Mouse (Mus musculus) midbrain, embryonic 16.5 days (tissue): ENCODE measurements around the gene Paip2b. TPM values are rescaled to one million over a fixed set of nuclear protein-coding genes. Genes with fewer than 3 reads are reported as not detected.

Experiments used
- ATAC-seq: fragments of 200-750 bp; cut with Nextera tagmentation; 2 replicates; pipeline ENCODE4 v1.8.0; 2017; ENCODE audit warnings: moderate TSS enrichment
- H3K27ac ChIP-seq: fragments of 300-500 bp; sonication (generic); 2 replicates; pipeline ENCODE4 v1.5.1; 2014; ENCODE audit warnings: mild to moderate bottlenecking, low read length, mixed read lengths
- H3K27me3 ChIP-seq: fragments of 300-500 bp; sonication (generic); 2 replicates; pipeline ENCODE4 v1.6.1; 2014; ENCODE audit warnings: low read depth, low read length, mixed read lengths; ENCODE audit not compliant: control insufficient read depth, insufficient read depth
- H3K36me3 ChIP-seq: fragments of 300-500 bp; sonication (generic); 2 replicates; pipeline ENCODE4 v1.6.1; 2014; ENCODE audit warnings: mild to moderate bottlenecking, low read length, moderate library complexity, mixed read lengths; ENCODE audit not compliant: control insufficient read depth, insufficient read depth
- H3K4me1 ChIP-seq: fragments of 300-500 bp; sonication (generic); 2 replicates; pipeline ENCODE4 v1.6.1; 2014; ENCODE audit warnings: mild to moderate bottlenecking, low read length, mixed read lengths; ENCODE audit not compliant: control insufficient read depth, insufficient read depth
- H3K4me2 ChIP-seq: fragments of 300-500 bp; sonication (generic); 2 replicates; pipeline ENCODE4 v1.6.1; 2014; ENCODE audit warnings: mild to moderate bottlenecking, low read length, mixed read lengths
- H3K4me3 ChIP-seq: fragments of 300-500 bp; sonication (generic); 2 replicates; pipeline ENCODE4 v1.5.1; 2014; ENCODE audit warnings: low read depth, mild to moderate bottlenecking, low read length, moderate library complexity, mixed read lengths
- H3K9ac ChIP-seq: fragments of 300-500 bp; sonication (generic); 2 replicates; pipeline ENCODE4 v1.6.1; 2014; ENCODE audit warnings: low read depth, low read length, mixed read lengths
- H3K9me3 ChIP-seq: fragments of 300-500 bp; sonication (generic); replicated peaks from 2 replicates; pipeline ENCODE4 v1.6.1; 2014; ENCODE audit warnings: mild to moderate bottlenecking, low read length, mixed read lengths; ENCODE audit not compliant: control insufficient read depth, poor library complexity, severe bottlenecking
- WGBS: fragments of 180-500 bp; shearing (Covaris S2); extraction: QIAGEN DNeasy Blood & Tissue Kit; methylation state at CpG from one replicate; pipeline ENCODE4 v1.1.7; 2014; 5-methylcytosine and 5-hydroxymethylcytosine counted together
- polyA plus RNA-seq: library from polyadenylated mRNA; unstranded; fragments of >200 nt; fragmentation: Nextera tagmentation; extraction: Ambion mirVana; gene quantifications from 2 replicates; pipeline ENCODE4 v1.2.1, GENCODE M21; 2015

Paip2b gene
- polyA plus RNA-seq, 1 experiment from 2014 or later, result 29.7 TPM

DNA sequence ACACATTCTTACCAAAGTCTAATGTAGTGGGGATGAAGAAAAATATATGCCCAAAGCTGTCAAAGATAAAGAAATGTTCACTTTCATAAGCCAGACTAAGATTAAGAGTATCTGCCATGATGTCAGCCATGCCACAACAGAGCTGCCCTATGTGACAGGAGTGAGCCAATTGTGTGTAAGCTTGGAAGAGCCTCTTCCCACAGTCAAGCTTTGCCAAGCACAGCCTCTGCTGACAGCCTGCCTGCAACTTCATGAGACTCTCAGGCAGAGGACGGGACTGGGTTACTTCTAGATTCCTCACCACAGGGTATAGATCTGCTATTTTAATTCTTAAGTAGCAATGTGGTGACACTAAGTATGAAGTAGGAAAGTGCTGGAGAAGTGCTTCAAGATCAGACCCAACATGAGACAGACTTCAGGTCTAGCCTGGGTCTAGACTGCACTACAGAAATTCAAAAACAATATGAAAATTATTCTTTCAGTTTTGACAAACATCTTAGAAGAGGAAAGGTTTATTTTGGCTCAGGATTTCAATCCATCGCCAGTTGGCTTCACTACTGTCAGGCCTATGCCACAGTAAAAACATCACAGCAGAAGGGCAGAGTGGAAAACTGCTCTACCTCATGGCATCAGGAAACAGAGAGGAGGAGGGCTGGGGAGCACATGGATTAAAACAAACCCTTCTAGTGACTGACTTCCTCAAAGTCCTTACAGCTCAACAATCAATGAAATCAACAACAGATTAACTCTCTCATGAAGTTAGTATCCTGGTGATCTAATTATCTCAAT is 10.6 kb downstream of the Paip2b start:
- 79% methylated on average over 2 of the region's 2 CpGs for WGBS
- H3K9me3 ChIP-seq, result no peaks in the 10 kb centered on the region
- no peak overlapping the region for H3K4me3 ChIP-seq
- H3K36me3 ChIP-seq, result no peaks in the 10 kb centered on the region
- no peak overlapping the region for H3K27ac ChIP-seq
- no peak for ATAC-seq
- H3K27me3 ChIP-seq, result no peaks in the 10 kb centered on the region
- 0 out of 2 replicates have a peak, but pooled peaks cover 4% of the 10 kb centered on the region for H3K4me1 ChIP-seq
- H3K9ac ChIP-seq, result no peak overlapping the region
- H3K4me2 ChIP-seq, result no peak overlapping the region

DNA sequence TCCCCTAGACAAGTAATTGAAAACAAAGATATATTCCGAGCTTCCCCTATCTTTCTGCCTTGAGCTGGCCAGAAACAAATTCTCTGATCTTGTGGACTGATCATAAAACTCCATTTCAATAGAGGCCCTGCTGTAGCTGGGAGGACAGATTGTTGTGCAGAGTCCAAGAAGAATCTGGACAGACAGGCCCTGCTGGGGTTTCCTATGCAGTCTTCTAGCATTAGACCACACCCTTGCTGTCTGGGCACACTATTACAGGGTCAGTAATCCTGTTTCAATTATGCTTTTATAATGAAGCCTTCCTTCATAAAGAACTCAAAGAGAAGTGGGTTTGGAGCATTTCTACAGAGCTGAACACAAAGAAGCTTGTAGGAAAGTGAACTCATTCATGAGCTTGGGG is 12.5 kb downstream of the Paip2b start:
- Histone ChIP-seq H3K4me2 (no peak overlapping the region), H3K36me3 (peaks cover 1% of the 10 kb centered on the region; the same call in 1 of the 2 replicates), H3K9ac (no peak overlapping the region), H3K9me3 (no peaks in the 10 kb centered on the region), H3K27me3 (no peaks in the 10 kb centered on the region), H3K27ac (no peak overlapping the region), H3K4me1 (0 out of 2 replicates have a peak, but pooled peaks cover 4% of the 10 kb centered on the region), H3K4me3 (no peak overlapping the region)
- WGBS, result 72% methylated on average over 1 of the region's 1 CpGs
- ATAC-seq, result no peak

DNA sequence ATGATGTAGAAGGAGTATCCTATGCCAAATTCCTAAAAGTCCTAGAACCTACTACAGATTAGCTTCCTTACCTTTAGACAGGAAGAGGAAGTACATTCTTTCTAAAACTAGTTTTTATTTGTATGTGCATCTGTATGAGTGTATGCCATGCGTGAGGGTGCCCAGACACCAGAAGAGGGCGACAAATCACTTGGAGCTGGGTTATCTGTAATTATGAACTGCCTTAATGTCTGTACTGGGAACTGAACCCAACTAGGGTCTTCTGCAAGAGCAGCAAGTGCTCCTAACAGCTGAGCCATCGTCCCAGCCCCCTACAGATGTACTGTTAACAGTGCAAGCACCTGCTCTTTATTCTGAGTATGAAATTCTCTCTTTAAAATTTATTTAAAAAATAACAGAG is 15.7 kb downstream of the Paip2b start:
- Histone ChIP-seq H3K4me2 (no peak overlapping the region), H3K27me3 (no peaks in the 10 kb centered on the region), H3K9me3 (no peaks in the 10 kb centered on the region), H3K4me1 (no peaks in the 10 kb centered on the region), H3K27ac (no peak overlapping the region), H3K4me3 (no peak overlapping the region), H3K9ac (no peak overlapping the region), H3K36me3 (peaks cover 10% of the 10 kb centered on the region)
- ATAC-seq, result no peak
- WGBS, result 97% methylated on average over 3 of the region's 3 CpGs

DNA sequence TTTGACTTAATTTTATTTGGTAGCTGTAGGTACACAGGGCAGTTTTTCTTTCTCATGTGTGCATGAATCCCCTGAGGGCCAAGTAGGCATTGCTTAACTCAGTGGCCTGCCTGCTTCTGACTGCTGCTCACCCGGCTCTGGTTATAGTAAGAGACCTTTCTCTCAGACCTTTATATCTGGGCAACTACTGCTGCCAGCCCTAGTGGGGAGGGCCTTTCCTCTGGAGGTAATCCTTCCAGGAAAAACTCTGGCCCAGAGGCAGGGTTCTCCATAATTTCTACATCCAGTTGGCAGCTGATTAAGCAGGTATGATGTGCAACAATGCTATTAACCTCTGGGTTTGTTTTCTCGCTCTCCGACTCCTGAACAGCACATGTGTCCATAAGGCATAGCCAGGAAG is 28.7 kb downstream of the Paip2b start:
- H3K9ac ChIP-seq, result no peak overlapping the region
- no peaks in the 10 kb centered on the region for H3K4me1 ChIP-seq
- H3K9me3 ChIP-seq, result no peaks in the 10 kb centered on the region
- ATAC-seq, result no peak
- no peak overlapping the region for H3K4me2 ChIP-seq
- no peak overlapping the region for H3K27ac ChIP-seq
- peaks cover 14% of the 10 kb centered on the region; the same call in 1 of the 2 replicates for H3K36me3 ChIP-seq
- H3K4me3 ChIP-seq, result no peak overlapping the region
- no peaks in the 10 kb centered on the region for H3K27me3 ChIP-seq
- WGBS, result 95% methylated on average over 3 of the region's 3 CpGs

DNA sequence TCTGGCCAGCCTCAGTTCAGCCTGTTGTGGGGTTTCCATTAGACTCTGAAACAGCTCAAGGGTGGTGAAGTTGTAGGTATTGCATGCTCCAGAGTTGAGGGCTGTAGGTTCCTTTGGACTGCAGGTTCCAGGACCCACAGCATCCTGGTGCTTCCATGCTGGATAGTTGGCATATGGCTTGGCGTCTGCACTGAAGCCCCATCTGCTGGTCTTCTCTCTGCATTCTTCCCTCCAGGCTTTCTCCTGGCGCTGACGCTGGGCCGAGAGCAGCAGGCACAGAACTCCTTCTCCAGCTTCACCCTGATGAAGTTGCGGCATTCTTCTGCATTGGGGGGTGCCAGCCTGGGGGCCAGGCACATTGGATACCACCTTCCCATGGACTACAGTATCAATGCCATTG is 29.5 kb downstream of the Paip2b start:
- H3K9ac ChIP-seq, result no peak overlapping the region
- peaks cover 14% of the 10 kb centered on the region; the same call in 1 of the 2 replicates for H3K36me3 ChIP-seq
- no peak overlapping the region for H3K4me2 ChIP-seq
- no peaks in the 10 kb centered on the region for H3K4me1 ChIP-seq
- WGBS, result 98% methylated on average over 5 of the region's 5 CpGs
- no peaks in the 10 kb centered on the region for H3K9me3 ChIP-seq
- ATAC-seq, result no peak
- H3K27ac ChIP-seq, result no peak overlapping the region
- H3K27me3 ChIP-seq, result no peaks in the 10 kb centered on the region
- no peak overlapping the region for H3K4me3 ChIP-seq

DNA sequence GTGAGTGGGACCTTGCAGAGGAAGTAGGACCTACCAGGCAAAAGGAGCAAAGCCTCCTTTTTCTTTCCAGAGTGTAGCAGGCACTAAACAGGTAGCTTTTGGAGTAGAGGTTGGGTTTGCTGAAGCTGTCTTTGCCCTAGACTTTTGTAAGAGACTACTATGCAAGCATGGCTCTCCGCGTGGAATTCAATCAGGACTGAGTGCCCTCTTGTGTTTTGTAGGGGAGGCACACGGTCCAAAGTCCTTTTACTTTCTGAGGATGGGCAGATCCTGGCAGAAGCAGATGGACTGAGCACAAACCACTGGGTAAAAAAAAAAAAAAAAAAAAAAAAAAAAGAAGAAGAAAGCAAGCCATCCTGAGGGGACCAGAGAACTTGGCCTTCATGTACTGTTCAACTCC is 34.9 kb downstream of the Paip2b start:
- WGBS, result 56% methylated on average over 3 of the region's 3 CpGs
- Histone ChIP-seq H3K9ac (no peak overlapping the region), H3K9me3 (no peaks in the 10 kb centered on the region), H3K4me1 (peaks cover 9% of the 10 kb centered on the region), H3K4me2 (no peak overlapping the region), H3K27me3 (no peaks in the 10 kb centered on the region), H3K27ac (no peak overlapping the region), H3K4me3 (no peak overlapping the region), H3K36me3 (peaks cover 6% of the 10 kb centered on the region; the same call in 1 of the 2 replicates)
- ATAC-seq, result no peak

DNA sequence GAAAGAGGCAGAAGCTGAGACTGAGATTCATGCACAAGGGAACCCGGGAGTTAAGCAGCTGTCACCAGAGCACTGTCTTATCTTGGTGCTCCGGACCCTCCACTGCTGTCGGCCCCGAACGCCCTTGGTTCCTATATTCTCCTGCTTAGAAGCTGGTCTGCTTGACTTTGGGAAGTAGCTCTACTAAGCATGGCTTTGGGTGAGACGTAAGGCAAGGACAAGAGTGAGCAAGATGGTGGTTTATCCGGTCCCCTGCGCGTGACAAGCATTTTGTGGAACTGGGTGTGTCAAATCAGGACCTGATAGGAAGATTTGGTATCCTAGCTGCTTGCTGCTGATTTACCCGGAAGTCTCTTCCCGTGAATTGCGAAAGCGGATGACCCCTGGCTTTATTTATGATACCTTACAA is 36.0 kb downstream of the Paip2b start:
- peak; percentile 46 for ATAC-seq
- Histone ChIP-seq H3K27ac (peak overlapping the region; percentile 98), H3K9me3 (no peaks in the 10 kb centered on the region), H3K4me3 (peak overlapping the region; percentile 87), H3K9ac (peak overlapping the region; percentile 93), H3K36me3 (no peaks in the 10 kb centered on the region; the same call in 1 of the 2 replicates), H3K4me2 (peak overlapping the region; percentile 84), H3K4me1 (peaks cover 9% of the 10 kb centered on the region), H3K27me3 (no peaks in the 10 kb centered on the region)
- WGBS, result 9% methylated on average over 13 of the region's 13 CpGs

DNA sequence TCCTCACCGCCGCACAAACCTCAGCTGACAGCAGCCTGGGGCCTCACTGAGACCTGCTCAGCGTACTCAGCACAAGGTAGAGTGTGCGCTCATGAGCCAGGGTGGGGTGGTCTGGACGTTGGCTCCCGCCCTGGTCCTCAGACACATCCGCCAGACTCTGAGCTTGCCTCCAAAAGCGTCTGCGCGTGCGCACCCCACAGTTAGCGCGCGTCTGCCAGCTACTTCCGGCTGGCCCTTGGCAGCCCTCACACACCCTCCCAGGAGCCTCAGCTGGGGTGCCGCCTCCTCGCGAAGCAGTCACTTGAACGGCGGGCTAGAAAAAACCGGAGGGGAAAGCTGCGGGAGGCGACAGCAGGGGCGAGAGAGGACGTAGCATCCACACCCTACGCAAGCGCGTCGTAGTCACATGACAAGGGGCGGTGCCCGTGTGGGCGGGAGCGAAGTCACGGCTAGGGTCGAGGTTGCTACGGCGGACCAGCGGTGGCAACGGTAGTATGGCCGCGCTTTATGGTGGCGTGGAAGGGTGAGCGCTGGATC is 36.7 kb downstream of the Paip2b start, which contains the start of gene Nagk:
TSS of gene Nagk (plus strand) at position 223 of the 537 bp plus-strand sequence.
- Histone ChIP-seq H3K27ac (peak within 1 kb of the TSS; percentile 98), H3K27me3 (no peaks in the 10 kb centered on the region), H3K9me3 (no peaks in the 10 kb centered on the region), H3K36me3 (no peaks in the 10 kb centered on the region), H3K9ac (peak within 1 kb of the TSS; percentile 93), H3K4me3 (peak within 1 kb of the TSS; percentile 87), H3K4me2 (peak within 1 kb of the TSS; percentile 84), H3K4me1 (peaks cover 9% of the 10 kb centered on the region)
- peak; percentile 95 for ATAC-seq
- under 1% methylated on average over 43 of the region's 43 CpGs for WGBS

DNA sequence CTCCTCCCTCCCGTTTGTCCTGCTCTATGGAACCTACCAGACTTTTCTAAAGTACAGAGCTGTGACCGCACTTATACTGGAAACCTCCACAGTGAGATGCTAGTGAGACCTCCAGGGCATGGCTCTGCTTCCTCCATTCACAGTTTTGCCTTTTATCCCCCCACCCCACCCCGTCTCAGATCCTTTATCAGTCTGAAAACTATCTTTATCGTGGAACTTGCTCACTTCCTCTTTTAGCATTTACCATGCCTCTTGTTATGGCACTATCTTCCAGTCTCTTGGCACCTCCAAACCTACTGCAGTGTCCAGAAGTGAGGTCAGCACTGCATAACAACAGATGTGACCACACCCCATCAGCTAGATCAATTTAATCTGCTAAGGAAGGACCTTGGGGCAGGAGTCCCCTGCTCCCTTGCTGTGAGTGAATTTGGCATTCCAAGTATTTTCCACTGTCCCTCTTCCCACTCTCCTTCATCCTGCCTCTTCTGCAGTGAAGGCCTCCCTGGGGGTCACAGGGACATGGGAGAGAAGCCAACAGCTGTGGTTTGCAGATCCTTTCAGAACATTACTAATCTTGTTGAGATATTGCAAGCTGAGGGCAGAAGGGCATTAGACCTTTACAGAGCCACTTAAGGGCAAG is 40.2 kb downstream of the Paip2b start:
- Histone ChIP-seq H3K4me2 (no peak overlapping the region), H3K9me3 (no peaks in the 10 kb centered on the region), H3K36me3 (no peaks in the 10 kb centered on the region), H3K27me3 (no peaks in the 10 kb centered on the region), H3K4me3 (no peak overlapping the region), H3K9ac (no peak overlapping the region), H3K27ac (no peak overlapping the region), H3K4me1 (peaks cover 7% of the 10 kb centered on the region)
- ATAC-seq, result no peak
- 69% methylated on average over 4 of the region's 4 CpGs for WGBS
